Mouse (Mus musculus) stomach, embryonic 16.5 days (tissue): Measurements from ENCODE around the gene Gm17387. TPM values are rescaled to one million over a fixed set of nuclear protein-coding genes. Genes with fewer than 3 reads are reported as not detected.

Source experiments
- ATAC-seq: fragments of 200-750 bp; cut with Nextera tagmentation; 2 replicates; pipeline ENCODE4 v1.8.0; 2017; ENCODE audit warnings: moderate number of reproducible peaks, moderate TSS enrichment; ENCODE audit not compliant: insufficient read depth, low FRiP score
- H3K27ac ChIP-seq: fragments of 300-500 bp; sonication (generic); 2 replicates; pipeline ENCODE4 v1.5.1; 2014; ENCODE audit warnings: low read length
- H3K27me3 ChIP-seq: fragments of 300-500 bp; sonication (generic); 2 replicates; pipeline ENCODE4 v1.6.1; 2014; ENCODE audit warnings: low read length, control low read depth, mixed read lengths; ENCODE audit not compliant: control insufficient read depth, insufficient read depth
- H3K36me3 ChIP-seq: fragments of 300-500 bp; sonication (generic); 2 replicates; pipeline ENCODE4 v1.6.1; 2014; ENCODE audit warnings: low read length; ENCODE audit not compliant: control insufficient read depth, insufficient read depth
- H3K4me1 ChIP-seq: fragments of 300-500 bp; sonication (generic); 2 replicates; pipeline ENCODE4 v1.6.1; 2014; ENCODE audit warnings: low read length, control low read depth, mixed read lengths; ENCODE audit not compliant: control insufficient read depth, insufficient read depth
- H3K4me2 ChIP-seq: fragments of 300-500 bp; sonication (generic); 2 replicates; pipeline ENCODE4 v1.6.1; 2014; ENCODE audit warnings: low read depth, low read length, mixed read lengths
- H3K4me3 ChIP-seq: fragments of 300-500 bp; sonication (generic); replicated peaks from 2 replicates; pipeline ENCODE4 v1.5.1; 2014; ENCODE audit warnings: mild to moderate bottlenecking, low read length
- H3K9ac ChIP-seq: fragments of 300-500 bp; sonication (generic); 2 replicates; pipeline ENCODE4 v1.6.1; 2014; ENCODE audit warnings: low read length
- H3K9me3 ChIP-seq: fragments of 300-500 bp; sonication (generic); replicated peaks from 2 replicates; pipeline ENCODE4 v1.6.1; 2016; ENCODE audit warnings: low read length, control low read depth; ENCODE audit not compliant: control insufficient read depth
- WGBS: fragments of 180-500 bp; shearing (Covaris S2); extraction: QIAGEN DNeasy Blood & Tissue Kit; methylation state at CpG from one replicate; pipeline ENCODE4 v1.1.7; 2014; 5-methylcytosine and 5-hydroxymethylcytosine counted together
- polyA plus RNA-seq: library from polyadenylated mRNA; unstranded; fragments of >200 nt; fragmentation: Nextera tagmentation; extraction: Ambion mirVana; gene quantifications from 2 replicates; pipeline ENCODE4 v1.2.1, GENCODE M21; 2015

Gene Gm17387
- polyA plus RNA-seq, 1 experiment from 2014 or later = not detected

DNA sequence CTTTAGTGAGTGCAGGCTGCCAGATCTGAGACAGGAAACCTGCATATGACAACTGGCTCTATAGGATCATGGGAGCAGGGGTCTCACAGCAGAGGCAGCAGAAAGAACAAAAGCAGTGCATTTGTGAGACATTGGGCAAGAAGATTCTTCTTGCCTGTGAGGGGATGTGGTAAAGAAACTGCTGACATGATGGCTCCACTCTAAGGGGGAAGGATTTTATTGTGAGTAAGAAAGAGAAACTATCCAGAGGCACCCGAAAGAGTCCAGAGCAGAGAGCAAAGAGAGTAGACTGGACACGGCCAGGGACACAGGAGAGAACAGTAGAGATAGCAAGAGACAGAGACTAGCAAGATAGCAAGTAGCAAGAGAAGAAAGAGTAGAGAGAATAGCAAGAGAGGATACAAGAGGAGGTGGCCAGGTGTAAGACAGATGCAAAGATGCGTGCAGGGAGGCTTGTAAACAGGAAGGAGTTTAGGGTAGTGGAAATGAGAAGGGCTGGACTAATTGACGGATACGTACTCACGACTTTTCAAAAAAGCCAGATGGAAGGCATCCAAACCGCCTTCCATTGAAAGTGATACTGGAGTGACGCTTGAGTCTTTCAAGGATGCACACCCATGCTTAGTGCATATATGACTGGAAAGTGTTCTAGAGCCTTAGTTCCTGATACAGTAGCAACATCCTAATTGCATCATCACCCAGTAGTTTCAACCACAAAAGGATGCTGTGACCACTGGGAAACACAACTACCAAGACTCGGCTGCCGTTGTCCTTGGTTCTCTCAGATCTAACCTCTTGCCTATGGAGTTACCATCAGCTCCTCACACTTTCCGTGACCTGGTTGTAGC, 29.9 kb upstream of the Gm17387 start:
- no peaks in the 10 kb centered on the region for H3K4me1 ChIP-seq
- H3K27me3 ChIP-seq = no peaks in the 10 kb centered on the region
- H3K36me3 ChIP-seq = no peaks in the 10 kb centered on the region
- no peaks in the 10 kb centered on the region for H3K9me3 ChIP-seq
- no peak overlapping the region for H3K4me2 ChIP-seq
- no peak overlapping the region for H3K27ac ChIP-seq
- no peak overlapping the region for H3K4me3 ChIP-seq
- no peak overlapping the region for H3K9ac ChIP-seq
- WGBS = 80% methylated on average over 11 of the region's 11 CpGs
- ATAC-seq = no peak

DNA sequence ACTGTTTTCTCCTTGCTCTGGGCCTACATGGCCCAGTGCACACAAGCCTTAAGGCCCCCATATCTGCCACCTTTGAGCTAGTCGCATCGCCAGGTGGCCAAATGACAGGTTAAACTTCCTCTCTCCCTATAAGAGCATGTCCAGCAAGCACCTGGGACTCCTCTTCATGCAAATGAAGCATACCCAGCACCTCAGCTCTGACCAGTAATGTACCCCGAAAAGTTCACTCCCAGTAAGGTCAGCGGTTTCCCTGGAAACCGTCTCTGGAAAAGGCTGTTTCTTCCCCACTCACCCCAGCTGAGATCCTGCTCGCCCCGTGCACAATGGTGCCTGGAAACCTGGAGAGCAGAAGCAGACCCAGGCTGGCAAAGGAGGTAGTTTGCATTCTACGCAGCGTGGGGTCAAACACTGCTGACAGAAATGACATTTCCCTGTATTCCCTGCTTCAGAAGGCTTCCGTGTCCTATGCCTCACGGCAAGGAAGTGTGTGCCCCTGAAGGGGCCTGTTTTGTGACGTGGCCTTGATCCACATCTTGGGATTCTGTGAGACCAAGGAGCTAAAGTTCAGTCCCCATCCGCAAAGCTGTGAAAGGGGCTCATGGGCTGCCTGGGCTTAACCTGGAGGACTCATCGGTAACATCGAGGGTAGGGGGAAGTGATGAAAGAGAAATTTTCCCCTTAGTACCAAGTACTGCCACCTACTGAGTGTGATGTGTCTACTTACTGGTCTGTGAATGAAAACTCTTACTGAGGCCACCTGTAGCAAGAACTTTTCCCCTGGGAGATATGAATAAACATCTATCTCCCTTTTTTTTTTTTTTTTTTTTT, 27.8 kb upstream of the Gm17387 start:
- 77% methylated on average over 15 of the region's 15 CpGs for WGBS
- Histone ChIP-seq H3K9me3 (no peaks in the 10 kb centered on the region), H3K9ac (no peak overlapping the region), H3K27me3 (no peaks in the 10 kb centered on the region), H3K4me2 (no peak overlapping the region), H3K4me1 (no peaks in the 10 kb centered on the region), H3K27ac (no peak overlapping the region; the same call in 1 of the 2 replicates), H3K4me3 (no peak overlapping the region), H3K36me3 (no peaks in the 10 kb centered on the region)
- no peak for ATAC-seq

DNA sequence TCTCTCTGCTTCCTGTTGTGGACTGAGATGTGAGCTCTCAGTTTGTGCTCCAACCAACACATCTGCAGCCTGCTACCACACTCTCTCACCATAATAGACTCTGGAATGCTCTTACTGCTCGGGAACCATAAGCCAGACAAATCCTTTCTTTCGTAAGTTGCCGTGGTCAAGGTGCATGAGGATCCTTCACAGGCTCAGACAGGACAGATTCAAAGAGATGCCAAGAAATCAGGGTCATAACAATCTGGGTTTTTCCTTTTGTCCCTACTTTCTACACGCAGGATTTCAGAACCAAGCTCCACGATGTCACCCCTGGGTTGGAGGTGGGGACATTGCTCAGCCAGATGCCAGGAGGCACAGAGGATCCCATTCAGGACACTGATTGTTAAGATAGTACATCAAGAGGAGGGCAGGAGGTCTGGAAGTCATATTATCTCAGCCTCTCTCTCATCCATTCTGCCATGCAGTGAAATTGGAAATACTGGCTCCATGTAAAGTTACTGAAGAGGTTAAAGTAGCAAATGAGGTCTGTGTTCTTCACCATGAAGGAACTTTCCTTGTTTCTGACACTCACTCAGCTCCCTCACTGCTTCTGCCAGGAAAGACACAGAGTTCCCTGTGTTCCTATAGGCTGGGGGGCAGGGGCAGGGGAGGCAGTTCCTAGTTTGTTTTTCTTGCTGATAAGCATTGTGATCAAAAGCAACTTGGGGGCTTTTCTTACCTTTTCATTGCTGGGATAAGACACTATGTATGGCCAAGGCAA, 25.5 kb upstream of the Gm17387 start:
- WGBS = 74% methylated on average over 5 of the region's 5 CpGs
- H3K4me1 ChIP-seq = peaks cover 1% of the 10 kb centered on the region; the same call in 1 of the 2 replicates
- no peak for ATAC-seq
- H3K4me3 ChIP-seq = no peak overlapping the region
- no peak overlapping the region for H3K4me2 ChIP-seq
- H3K36me3 ChIP-seq = no peaks in the 10 kb centered on the region
- H3K9ac ChIP-seq = no peak overlapping the region
- H3K27me3 ChIP-seq = no peaks in the 10 kb centered on the region
- H3K9me3 ChIP-seq = no peaks in the 10 kb centered on the region
- H3K27ac ChIP-seq = no peak overlapping the region

DNA sequence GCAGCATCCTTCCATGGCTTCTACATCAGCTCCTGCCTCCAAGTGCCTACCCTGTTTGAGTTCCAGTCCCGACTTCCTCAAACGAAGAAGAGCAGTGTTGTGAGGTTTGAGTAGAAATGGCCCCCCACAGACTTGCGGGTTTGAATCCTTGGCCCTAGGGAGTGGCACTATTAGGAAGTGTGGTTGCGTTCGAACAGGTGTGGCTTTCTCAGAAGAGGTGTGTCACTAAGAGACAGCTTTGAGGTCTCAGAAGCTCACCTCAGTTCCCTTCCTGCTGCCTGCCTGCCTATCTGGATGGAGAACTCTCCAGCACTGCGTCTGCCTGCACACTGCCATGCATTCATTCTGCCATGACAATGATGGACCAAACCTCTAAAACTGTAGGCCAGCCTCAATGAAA, 22.5 kb upstream of the Gm17387 start:
- Histone ChIP-seq H3K36me3 (no peaks in the 10 kb centered on the region), H3K9me3 (no peaks in the 10 kb centered on the region), H3K27ac (no peak overlapping the region), H3K4me2 (no peak overlapping the region), H3K4me3 (no peak overlapping the region), H3K4me1 (peaks cover 19% of the 10 kb centered on the region), H3K27me3 (no peaks in the 10 kb centered on the region), H3K9ac (no peak overlapping the region)
- WGBS = 82% methylated on average over 6 of the region's 6 CpGs
- ATAC-seq = no peak

DNA sequence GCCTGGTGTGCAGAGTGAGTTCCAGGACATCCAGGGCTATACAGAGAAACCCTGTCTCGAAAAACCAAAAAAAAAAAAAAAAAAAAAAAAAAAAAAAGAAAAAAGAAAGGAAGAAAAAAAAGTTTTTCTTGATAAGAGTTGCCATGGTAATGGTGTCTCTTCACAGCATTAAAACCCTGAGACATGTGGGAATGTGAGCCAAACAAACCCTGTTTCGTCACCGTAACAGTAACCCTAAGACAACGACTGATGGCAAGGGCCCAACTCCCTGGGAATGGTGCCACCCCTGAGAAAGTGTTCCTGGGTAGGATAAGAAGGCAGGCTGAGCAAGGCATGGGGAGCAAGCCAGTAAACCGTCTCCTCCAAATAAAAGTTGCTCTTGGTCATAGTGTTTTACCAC, 22.0 kb upstream of the Gm17387 start:
- no peak overlapping the region for H3K4me2 ChIP-seq
- ATAC-seq = no peak

DNA sequence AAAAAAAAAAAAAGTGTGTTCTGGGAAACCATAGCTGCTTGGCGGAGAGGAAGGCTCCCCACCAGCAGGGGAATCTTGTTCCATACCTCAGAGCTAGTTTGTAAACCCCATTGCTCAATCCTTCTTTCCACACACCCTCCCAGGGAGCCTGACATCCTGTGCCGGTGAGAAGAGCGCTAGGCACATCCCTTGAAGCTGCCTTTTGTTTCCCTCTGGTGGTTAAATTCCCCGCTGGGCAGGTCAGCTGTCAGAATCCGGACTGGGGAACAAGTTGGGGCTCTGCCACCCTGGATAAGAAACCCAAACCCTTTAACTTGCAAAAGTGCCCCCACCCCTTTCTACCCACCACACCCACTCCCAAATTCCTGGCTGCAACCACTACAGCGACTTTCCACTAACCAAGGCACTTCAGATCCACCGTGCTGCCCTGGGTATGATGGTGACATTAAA, 20.6 kb upstream of the Gm17387 start:
- WGBS = 12% methylated on average over 7 of the region's 7 CpGs
- peak overlapping the region; percentile 76 for H3K9ac ChIP-seq
- no peaks in the 10 kb centered on the region for H3K36me3 ChIP-seq
- H3K27me3 ChIP-seq = no peaks in the 10 kb centered on the region
- ATAC-seq = no peak; the same call in 1 of the 2 replicates
- H3K4me2 ChIP-seq = peak overlapping the region; percentile 49
- peaks cover 19% of the 10 kb centered on the region for H3K4me1 ChIP-seq
- peak overlapping the region; percentile 64 for H3K27ac ChIP-seq
- H3K9me3 ChIP-seq = no peaks in the 10 kb centered on the region
- peak overlapping the region; percentile 20 for H3K4me3 ChIP-seq

More for the DNA sequence above, 22.0 kb upstream of the Gm17387 start:
- Histone ChIP-seq H3K27me3 (no peaks in the 10 kb centered on the region), H3K9ac (no peak overlapping the region), H3K9me3 (no peaks in the 10 kb centered on the region), H3K4me1 (peaks cover 19% of the 10 kb centered on the region), H3K27ac (no peak overlapping the region), H3K36me3 (no peaks in the 10 kb centered on the region), H3K4me3 (no peak overlapping the region)
- WGBS = 81% methylated on average over 5 of the region's 5 CpGs

DNA sequence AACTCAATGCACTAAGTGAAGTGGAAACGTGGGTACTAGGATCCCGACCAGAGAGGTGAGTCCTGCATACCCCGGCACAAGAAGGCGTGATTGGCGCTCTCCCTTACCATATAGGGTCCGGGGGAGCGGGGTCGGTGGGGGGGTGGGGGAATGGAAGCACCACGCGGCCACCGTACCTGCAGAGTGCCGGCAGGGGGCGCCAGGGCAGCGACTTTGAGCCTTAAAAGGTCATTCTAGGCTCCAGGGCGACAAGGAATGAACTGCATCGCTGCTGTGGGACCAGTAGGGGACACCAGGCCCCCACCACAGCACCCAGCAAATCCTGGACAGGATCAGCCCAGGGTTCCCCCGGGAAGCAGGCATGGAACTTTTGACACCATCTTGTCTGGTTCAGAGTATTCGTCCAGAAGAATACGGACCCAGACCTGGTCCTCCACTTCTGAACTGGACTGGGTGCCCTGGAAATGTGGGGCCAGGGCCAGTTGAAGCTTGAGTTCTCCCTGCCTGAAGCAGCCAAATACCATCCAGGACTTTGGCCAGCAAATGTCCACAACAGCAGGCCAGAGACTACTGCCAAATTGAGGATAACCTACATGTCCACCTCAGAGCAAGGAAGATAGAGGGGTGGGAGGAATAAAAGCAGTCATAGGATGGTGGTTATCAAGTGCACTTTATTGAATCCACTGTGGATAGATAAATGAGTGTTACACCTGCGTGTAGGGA, 19.8 kb upstream of the Gm17387 start:
- Histone ChIP-seq H3K4me1 (peaks cover 19% of the 10 kb centered on the region), H3K4me3 (peak overlapping the region; percentile 20), H3K27me3 (no peaks in the 10 kb centered on the region), H3K27ac (peak overlapping the region; percentile 88), H3K9me3 (no peaks in the 10 kb centered on the region), H3K9ac (peak overlapping the region; percentile 76), H3K4me2 (peak overlapping the region; percentile 49), H3K36me3 (no peaks in the 10 kb centered on the region)
- WGBS = 7% methylated on average over 20 of the region's 20 CpGs
- ATAC-seq = peak; percentile 87

DNA sequence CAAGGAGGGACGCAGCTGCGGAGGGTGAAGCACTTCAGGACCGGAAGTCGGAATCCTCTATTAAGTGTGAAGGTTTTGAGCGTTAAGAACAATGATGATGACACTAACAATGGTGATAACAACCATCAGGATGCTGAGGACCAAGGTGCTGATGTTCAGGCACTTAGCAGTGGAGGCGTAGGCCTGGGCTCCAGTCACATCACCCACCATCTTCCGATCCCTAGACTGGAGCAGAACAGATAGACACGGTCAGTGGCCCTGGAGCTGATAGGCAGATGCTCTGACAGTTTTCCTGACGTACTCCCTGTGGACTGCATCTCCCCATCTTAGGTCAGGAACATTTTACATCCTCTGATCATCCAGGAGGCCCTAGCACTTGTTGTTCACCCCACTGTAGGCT, 19.3 kb upstream of the Gm17387 start:
- ATAC-seq = no peak
- H3K9me3 ChIP-seq = no peaks in the 10 kb centered on the region
- H3K36me3 ChIP-seq = no peaks in the 10 kb centered on the region
- no peaks in the 10 kb centered on the region for H3K27me3 ChIP-seq
- H3K4me3 ChIP-seq = peak overlapping the region; percentile 56
- H3K4me1 ChIP-seq = peaks cover 19% of the 10 kb centered on the region
- peak overlapping the region; percentile 88 for H3K27ac ChIP-seq
- WGBS = 76% methylated on average over 9 of the region's 9 CpGs
- H3K9ac ChIP-seq = peak overlapping the region; percentile 76
- H3K4me2 ChIP-seq = peak overlapping the region; percentile 49
